Mouse (Mus musculus) embryonic facial prominence, embryonic 11.5 days (tissue): ENCODE data around the gene Pip4k2a. TPM values are rescaled to one million over a fixed set of nuclear protein-coding genes. Genes with fewer than 3 reads are reported as not detected.
A peak's percentile ranks its signal among the peaks of the same experiment; 100 is the strongest.

ENCODE experiments used
- ATAC-seq: fragments of 200-750 bp; cut with Nextera tagmentation; replicated peaks from 2 replicates; pipeline ENCODE4 v1.8.0; 2017; ENCODE audit warnings: low read depth; ENCODE audit not compliant: insufficient number of reproducible peaks, low FRiP score, low TSS enrichment
- DNase-seq: peaks from one replicate; pipeline ENCODE4 v3.0.0-alpha.2; 2015; ENCODE audit warnings: low spot score
- H3K27ac ChIP-seq: fragments of 300-500 bp; sonication (generic); replicated peaks from 2 replicates; pipeline ENCODE4 v1.5.1; 2014; ENCODE audit warnings: mild to moderate bottlenecking, low read depth, low read length, control low read depth
- H3K27me3 ChIP-seq: fragments of 300-500 bp; sonication (generic); 2 replicates; pipeline ENCODE4 v1.6.1; 2014; ENCODE audit warnings: mild to moderate bottlenecking, low read length, moderate library complexity, mixed read lengths; ENCODE audit not compliant: control insufficient read depth, insufficient read depth
- H3K36me3 ChIP-seq: fragments of 300-500 bp; sonication (generic); replicated peaks from 2 replicates; pipeline ENCODE4 v1.6.1; 2014; ENCODE audit warnings: low read depth, mild to moderate bottlenecking, low read length, moderate library complexity, mixed read lengths; ENCODE audit not compliant: control insufficient read depth, insufficient read depth
- H3K4me1 ChIP-seq: fragments of 300-500 bp; sonication (generic); 2 replicates; pipeline ENCODE4 v1.6.1; 2014; ENCODE audit warnings: low read length, mixed read lengths; ENCODE audit not compliant: control insufficient read depth, insufficient read depth
- H3K4me2 ChIP-seq: fragments of 300-500 bp; sonication (generic); 2 replicates; pipeline ENCODE4 v1.6.1; 2014; ENCODE audit warnings: low read depth, mild to moderate bottlenecking, control low read depth, low read length, moderate library complexity
- H3K4me3 ChIP-seq: fragments of 300-500 bp; sonication (generic); 2 replicates; pipeline ENCODE4 v1.5.1; 2014; ENCODE audit warnings: low read depth, low read length, control low read depth
- H3K9ac ChIP-seq: fragments of 300-500 bp; sonication (generic); replicated peaks from 2 replicates; pipeline ENCODE4 v1.6.1; 2014; ENCODE audit warnings: mild to moderate bottlenecking, control low read depth, low read length
- H3K9me3 ChIP-seq: fragments of 300-500 bp; sonication (generic); replicated peaks from 2 replicates; pipeline ENCODE4 v1.6.1; 2016; ENCODE audit warnings: mild to moderate bottlenecking, low read length, inconsistent platforms, mixed read lengths; ENCODE audit not compliant: control insufficient read depth
- WGBS: fragments of 180-500 bp; shearing (Covaris S2); extraction: QIAGEN DNeasy Blood & Tissue Kit; methylation state at CpG from one replicate; pipeline ENCODE4 v1.1.7; 2014; 5-methylcytosine and 5-hydroxymethylcytosine counted together
- polyA plus RNA-seq: library from polyadenylated mRNA; unstranded; fragments of >200 nt; fragmentation: Nextera tagmentation; extraction: Ambion mirVana; gene quantifications from 2 replicates; pipeline ENCODE4 v1.2.1, GENCODE M21; 2014

Pip4k2a gene
- polyA plus RNA-seq, 1 experiment from 2014 or later = 9.7 TPM

DNA sequence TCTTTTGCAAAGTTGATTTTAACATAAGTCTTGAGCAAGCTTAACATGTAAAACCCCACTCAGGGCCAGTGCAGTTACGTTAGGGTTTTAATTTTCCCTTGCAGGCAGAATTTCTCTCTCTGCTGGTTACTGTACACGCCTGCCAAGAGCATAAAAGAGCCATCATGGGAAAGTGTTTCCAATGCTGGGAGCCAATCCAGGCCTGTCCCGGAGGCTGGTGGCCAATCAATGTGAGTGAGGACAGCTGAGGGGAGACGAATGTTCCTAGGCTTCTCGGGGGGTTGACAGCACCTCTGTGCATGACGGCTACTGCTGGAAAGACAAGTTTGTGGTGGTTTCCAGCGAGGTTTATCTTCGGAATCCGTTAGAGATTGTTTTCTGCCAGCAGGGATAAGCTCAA, 175.2 kb downstream of the Pip4k2a start:
- no peaks in the 10 kb centered on the region for H3K36me3 ChIP-seq
- H3K27ac ChIP-seq = no peak overlapping the region
- H3K4me1 ChIP-seq = peaks cover 3% of the 10 kb centered on the region; the same call in 1 of the 2 replicates
- no peak overlapping the region for H3K4me3 ChIP-seq
- no peaks in the 10 kb centered on the region for H3K27me3 ChIP-seq
- no peak for ATAC-seq
- H3K9ac ChIP-seq = no peak overlapping the region
- no peak overlapping the region for H3K4me2 ChIP-seq
- no peaks in the 10 kb centered on the region for H3K9me3 ChIP-seq
- no peak for DNase-seq
- WGBS = 70% methylated on average over 9 of the region's 9 CpGs

DNA sequence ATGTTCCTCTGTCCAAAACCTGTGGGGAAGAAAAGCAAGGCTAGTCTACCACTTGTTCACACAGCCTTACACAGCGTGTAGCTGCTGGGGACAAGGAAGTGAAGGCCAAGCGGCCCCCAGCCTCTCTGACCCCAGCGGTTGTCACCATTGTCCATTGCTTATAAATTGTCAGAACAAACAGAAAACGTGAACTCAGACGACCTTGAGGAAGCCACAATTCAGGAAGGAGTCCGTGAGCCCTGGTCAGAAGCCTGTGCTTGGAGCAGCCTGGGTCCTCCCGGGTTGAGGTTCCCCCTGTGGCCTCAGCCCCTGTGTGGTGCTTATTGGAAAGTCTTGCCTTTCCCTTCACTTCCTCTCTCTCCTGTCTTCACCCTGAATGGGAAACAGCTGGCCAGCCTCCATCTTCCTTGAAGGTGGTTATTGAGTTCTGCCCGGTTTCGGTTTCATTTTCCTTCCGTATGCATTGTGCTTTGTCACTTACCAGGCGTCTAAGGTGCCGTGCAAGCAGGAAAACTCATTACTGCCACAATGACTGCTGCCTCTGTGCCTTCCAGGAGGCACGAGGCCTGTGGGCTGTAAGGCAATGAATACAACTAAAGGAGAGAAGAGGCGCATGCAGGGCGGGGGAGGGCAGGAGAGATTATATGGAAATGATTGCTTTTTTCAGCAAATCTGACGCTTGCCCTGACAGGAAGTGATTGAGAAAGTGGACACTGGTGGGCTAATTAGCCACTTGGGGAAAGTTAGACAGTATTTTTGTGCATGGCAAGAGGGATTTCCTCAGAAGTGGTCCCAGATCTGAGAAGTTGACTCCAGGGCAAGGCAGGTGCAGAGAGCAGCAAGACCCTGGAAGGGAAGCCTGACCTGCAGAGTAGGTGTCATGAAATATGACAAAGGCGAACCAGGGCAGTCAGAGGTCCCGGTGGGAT, 176.2 kb downstream of the Pip4k2a start:
- Histone ChIP-seq H3K27me3 (no peaks in the 10 kb centered on the region), H3K4me3 (no peak overlapping the region), H3K4me1 (peaks cover 3% of the 10 kb centered on the region; the same call in 1 of the 2 replicates), H3K9me3 (no peaks in the 10 kb centered on the region), H3K36me3 (no peaks in the 10 kb centered on the region), H3K9ac (no peak overlapping the region), H3K4me2 (peak overlapping the region; percentile 10), H3K27ac (no peak overlapping the region)
- WGBS = 35% methylated on average over 18 of the region's 18 CpGs
- DNase-seq (peak; percentile 69), ATAC-seq (peak; percentile 34; the same call in 1 of the 2 replicates)

DNA sequence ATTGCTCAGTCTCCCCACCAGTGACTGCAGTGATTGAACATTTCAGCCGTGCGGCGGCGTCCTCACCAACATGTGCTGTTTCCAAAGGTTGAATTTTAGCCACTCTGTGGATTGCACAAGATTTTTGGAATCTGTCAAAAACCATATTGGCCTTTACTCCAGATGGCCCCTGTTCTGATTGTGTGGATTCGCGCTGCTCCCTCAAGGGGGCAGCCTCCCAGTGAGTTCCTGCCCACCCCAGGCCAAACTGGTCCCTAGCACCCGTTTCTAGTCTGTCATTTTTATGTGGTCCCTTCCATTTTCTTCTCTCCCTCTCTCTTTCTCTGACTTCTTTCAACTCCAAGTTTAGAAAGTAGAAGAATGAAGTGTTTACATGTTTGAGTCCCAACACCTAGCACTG, 178.4 kb downstream of the Pip4k2a start:
- Histone ChIP-seq H3K9me3 (no peaks in the 10 kb centered on the region), H3K27ac (no peak overlapping the region), H3K27me3 (no peaks in the 10 kb centered on the region), H3K4me3 (no peak overlapping the region), H3K36me3 (no peaks in the 10 kb centered on the region), H3K4me1 (peaks cover 3% of the 10 kb centered on the region; the same call in 1 of the 2 replicates), H3K9ac (no peak overlapping the region), H3K4me2 (no peak overlapping the region)
- ATAC-seq (no peak), DNase-seq (no peak)
- 69% methylated on average over 7 of the region's 7 CpGs for WGBS

DNA sequence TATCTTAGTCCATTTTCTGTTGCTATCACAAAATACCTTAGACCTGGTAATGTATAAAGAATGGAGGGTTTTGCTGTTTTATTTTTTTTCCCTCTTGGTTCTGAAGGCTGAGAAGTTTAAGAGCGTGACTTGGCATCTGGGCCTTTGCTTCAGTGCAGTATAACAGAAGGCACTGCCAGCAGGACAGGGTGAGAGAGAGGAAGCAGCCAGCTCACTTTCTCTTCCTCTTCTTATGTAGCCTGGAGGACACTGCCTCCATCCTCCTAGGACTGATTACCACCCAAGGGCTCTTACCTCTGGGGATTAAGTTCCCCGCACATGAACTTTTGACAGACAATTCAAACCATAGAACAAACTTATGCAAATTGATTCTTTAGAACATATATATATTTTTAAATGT, 181.9 kb downstream of the Pip4k2a start:
- no peaks in the 10 kb centered on the region for H3K27me3 ChIP-seq
- no peak overlapping the region for H3K4me3 ChIP-seq
- no peak overlapping the region for H3K27ac ChIP-seq
- no peak for DNase-seq
- no peak overlapping the region for H3K9ac ChIP-seq
- no peaks in the 10 kb centered on the region for H3K4me1 ChIP-seq
- ATAC-seq = no peak
- WGBS = 83% methylated on average over 2 of the region's 2 CpGs
- no peaks in the 10 kb centered on the region for H3K9me3 ChIP-seq
- H3K4me2 ChIP-seq = no peak overlapping the region
- no peaks in the 10 kb centered on the region for H3K36me3 ChIP-seq

DNA sequence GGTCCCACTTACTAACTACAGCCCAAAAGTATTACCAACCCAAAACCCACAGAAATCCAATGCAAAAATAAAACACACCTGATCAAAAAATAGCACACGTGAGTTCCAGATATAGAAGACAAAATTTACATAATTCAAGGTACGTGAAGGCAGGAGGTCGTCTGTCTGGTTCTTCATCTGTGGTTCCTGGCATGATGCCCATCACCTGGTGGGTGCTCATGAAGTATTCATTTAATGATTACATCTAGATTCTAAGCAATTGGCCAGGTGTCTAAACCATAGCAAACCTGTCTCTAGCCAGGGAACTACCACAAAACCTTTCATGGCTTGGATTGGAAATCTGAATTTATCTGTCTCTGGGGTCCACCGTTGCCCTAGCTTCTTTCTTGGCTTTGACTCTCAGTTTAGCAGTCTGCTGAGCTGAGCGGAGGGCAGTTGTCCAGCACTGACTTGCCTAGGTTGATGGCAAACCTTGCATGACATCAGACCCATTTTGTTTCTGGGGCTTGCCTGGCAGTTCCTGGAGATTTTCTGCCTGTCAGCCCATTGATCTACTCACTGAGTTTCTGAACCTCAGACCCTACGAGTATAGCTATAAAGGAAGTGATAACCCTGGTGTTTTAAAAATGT, 182.5 kb downstream of the Pip4k2a start:
- Histone ChIP-seq H3K4me2 (no peak overlapping the region), H3K9ac (no peak overlapping the region), H3K27me3 (no peaks in the 10 kb centered on the region), H3K4me1 (no peaks in the 10 kb centered on the region), H3K4me3 (no peak overlapping the region), H3K27ac (no peak overlapping the region), H3K36me3 (no peaks in the 10 kb centered on the region), H3K9me3 (no peaks in the 10 kb centered on the region)
- DNase-seq = no peak
- no peak for ATAC-seq
- 84% methylated on average over 6 of the region's 6 CpGs for WGBS

DNA sequence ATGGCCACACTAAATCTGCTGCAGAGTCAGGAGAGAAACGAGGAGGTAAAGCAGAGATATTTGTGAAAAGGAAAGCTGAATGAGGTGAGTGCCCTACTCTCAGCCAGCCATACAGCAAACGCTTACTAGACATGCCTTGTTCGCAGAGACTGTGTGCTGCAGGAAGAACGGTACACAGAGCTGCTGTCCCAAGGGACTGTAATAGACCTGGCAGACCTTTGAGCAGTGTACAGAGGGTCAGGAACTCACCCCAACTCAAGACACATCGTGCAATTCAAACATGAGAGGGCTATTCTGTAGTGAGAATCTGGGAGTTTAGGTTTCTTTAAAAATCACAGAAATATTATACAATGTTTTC, 183.5 kb downstream of the Pip4k2a start:
- H3K4me3 ChIP-seq = no peak overlapping the region
- H3K27ac ChIP-seq = no peak overlapping the region
- H3K27me3 ChIP-seq = no peaks in the 10 kb centered on the region
- H3K9ac ChIP-seq = no peak overlapping the region
- no peaks in the 10 kb centered on the region for H3K9me3 ChIP-seq
- ATAC-seq (no peak), DNase-seq (no peak)
- no peak overlapping the region for H3K4me2 ChIP-seq
- no peaks in the 10 kb centered on the region for H3K4me1 ChIP-seq
- WGBS = 28% methylated on average over 5 of the region's 5 CpGs
- no peaks in the 10 kb centered on the region for H3K36me3 ChIP-seq

DNA sequence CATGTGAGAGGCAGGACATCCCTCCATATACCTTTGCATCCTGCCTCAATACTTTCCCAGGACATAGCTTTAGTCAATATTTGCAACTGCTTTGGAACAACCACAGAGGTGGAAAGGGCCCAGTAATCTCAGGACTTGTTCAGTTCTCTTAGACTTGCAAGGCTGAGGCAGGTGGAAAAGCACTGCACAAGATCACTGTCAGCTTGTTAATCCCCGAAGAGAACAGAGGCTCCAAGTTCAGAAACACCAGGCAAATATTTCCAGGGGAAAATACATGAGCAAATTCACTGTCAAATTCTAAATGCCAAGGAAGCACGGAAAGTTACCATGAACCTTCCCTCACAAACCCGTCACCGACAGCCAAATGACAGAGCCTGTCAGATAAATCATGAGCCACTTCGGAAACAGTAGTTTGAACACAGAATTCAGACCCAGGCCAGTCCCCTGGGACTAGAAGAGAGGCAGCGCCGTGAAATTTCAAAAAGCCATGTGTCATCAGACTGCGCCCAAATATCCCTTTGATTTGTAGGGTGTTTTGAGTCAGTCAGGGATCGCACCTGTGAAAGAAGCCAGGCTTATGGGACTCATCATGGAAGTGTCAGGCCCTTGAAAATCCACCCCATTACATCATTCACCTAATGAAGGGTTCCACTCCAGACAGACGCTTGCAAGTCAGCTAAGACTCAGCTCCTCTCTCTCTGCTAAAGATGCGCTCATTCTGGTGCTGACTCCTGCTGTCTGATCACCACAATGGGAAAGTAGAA, 184.1 kb downstream of the Pip4k2a start:
- no peak for ATAC-seq
- no peak for DNase-seq

More for the DNA sequence above, 184.1 kb downstream of the Pip4k2a start:
- Histone ChIP-seq H3K36me3 (no peaks in the 10 kb centered on the region), H3K4me3 (no peak overlapping the region), H3K4me2 (no peak overlapping the region), H3K9ac (no peak overlapping the region), H3K27me3 (no peaks in the 10 kb centered on the region), H3K9me3 (no peaks in the 10 kb centered on the region), H3K27ac (no peak overlapping the region), H3K4me1 (no peaks in the 10 kb centered on the region)
- 68% methylated on average over 11 of the region's 11 CpGs for WGBS
